Mouse (Mus musculus): ENCODE measurements at regions not wholly inside any gene's neighbourhood (a gene's known extent, or its start where the extent isn't known, plus 50 kb on each side); places are given as distances from the start of the nearest gene placed in this dataset.

- no peak for TF ChIP-seq CTCF (IDR thresholded peaks at IDR 0.05; ENCODE audit: low read depth)
- no peak for TF ChIP-seq EP300 (IDR thresholded peaks at IDR 0.05; ENCODE audit: low read depth)
Observed at GRCm38 (mm10) chr10:43670745-43671144, 92.7 kb downstream of the Cd24a start.
